In the genomic region with DNA sequence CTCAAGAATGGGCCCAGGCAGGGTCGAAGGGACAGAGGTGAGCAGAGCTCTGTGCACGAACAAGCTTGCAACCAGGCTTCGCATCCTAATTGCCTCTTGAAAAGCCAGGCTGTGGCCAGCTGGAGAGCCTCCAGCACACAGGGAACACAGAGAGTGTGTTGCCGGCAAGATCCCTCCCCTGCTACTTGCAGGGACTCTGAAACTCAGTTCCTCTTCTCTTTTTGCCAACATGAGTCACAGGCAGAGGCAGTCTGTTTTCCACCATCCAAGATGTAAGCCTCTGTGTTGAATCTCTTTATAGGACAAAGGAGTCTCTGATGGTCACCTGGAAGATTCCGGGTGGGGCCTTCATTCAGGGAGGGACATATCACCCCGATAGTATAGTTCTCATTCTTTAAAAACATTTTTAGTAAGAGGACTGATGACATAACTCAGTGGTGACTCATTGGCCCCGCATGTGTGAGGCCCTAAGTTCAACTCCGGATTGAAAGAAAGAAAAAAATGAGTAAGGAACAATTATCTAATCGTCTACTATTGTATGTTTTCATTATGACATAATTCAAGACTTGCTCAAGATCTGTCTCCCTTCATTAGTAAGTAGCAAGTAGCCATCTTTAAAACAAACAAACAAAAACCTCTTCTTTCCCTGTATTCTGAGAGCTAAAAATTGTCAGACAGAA, we compare ENCODE assay signal across 10 mouse cellular contexts. TPM values are rescaled to one million over a fixed set of nuclear protein-coding genes. Genes with fewer than 3 reads are reported as not detected.
DNase-seq lines count a peak whose midpoint lies in the region; ATAC-seq and TF ChIP-seq lines count a peak whose summit lies in the region.
"Had no signal": no experiment of that assay in that cellular context is flagged by ENCODE, and none has a peak within 500 bp of the region (broad histone marks: within the 10 kb centered on the region; RNA-seq: fewer than 3 reads in every experiment).

No protein-coding gene starts in this region.

- H3K36me3 ChIP-seq in forebrain, postnatal 0 days (ENCODE audit: insufficient read depth) = no peaks in the 10 kb centered on the region
- no peaks in the 10 kb centered on the region for H3K36me3 ChIP-seq in hindbrain, embryonic 16.5 days (ENCODE audit: control insufficient read depth, insufficient read depth, low read length)
- H3K36me3 ChIP-seq: liver, embryonic 15.5 days had no signal

- peak overlapping the region; percentile 32 for H3K4me2 ChIP-seq in forebrain, postnatal 0 days (ENCODE audit: low read depth)
- H3K4me2 ChIP-seq in hindbrain, embryonic 16.5 days (ENCODE audit: low read length) = peak overlapping the region; percentile 38
- H3K4me2 ChIP-seq: liver, embryonic 15.5 days had no signal

- peak; percentile 92 for ATAC-seq in forebrain, postnatal 0 days
- peak; percentile 90 for ATAC-seq in hindbrain, embryonic 16.5 days
- peak; percentile 76 for ATAC-seq in megakaryocyte progenitor cell, adult 5-6 weeks (replicated peaks; ENCODE audit: poor library complexity)

- no peak for TF ChIP-seq CTCF in forebrain, postnatal 0 days (IDR thresholded peaks at IDR 0.05; ENCODE audit: low read depth)

- no peaks in the 10 kb centered on the region for H3K27me3 ChIP-seq in forebrain, postnatal 0 days (ENCODE audit: insufficient read depth, low read length)
- H3K27me3 ChIP-seq in hindbrain, embryonic 16.5 days (replicated peaks; ENCODE audit: control insufficient read depth, insufficient read depth, low read length) = no peaks in the 10 kb centered on the region
- H3K27me3 ChIP-seq: liver, embryonic 15.5 days had no signal

- H3K4me3 ChIP-seq in forebrain, postnatal 0 days (ENCODE audit: low read depth, low read length) = 0 out of 2 replicates have a peak overlapping the region, but pooled peaks have one; percentile 3
- H3K4me3 ChIP-seq in hindbrain, embryonic 16.5 days (ENCODE audit: low read length) = no peak overlapping the region
- H3K4me3 ChIP-seq: erythroblast, embryonic 14.5 days; liver, embryonic 15.5 days had no signal

- peak; percentile 41 for DNase-seq in embryo, embryonic 11 days
- DNase-seq in embryo, embryonic 10.5 days (ENCODE audit: low spot score) = no peak
- DNase-seq in ZHBTc4 (ENCODE audit: low read depth, low spot score) = peak; percentile 26
- peak; percentile 87 for DNase-seq in forebrain, postnatal 0 days
- DNase-seq in telencephalon, adult 2 months (ENCODE audit: low read depth, low spot score) = peak; percentile 28
- DNase-seq in thymus, postnatal 14 days = no peak

- WGBS in forebrain, postnatal 0 days = 37% methylated on average over 9 of the region's 9 CpGs
- WGBS in hindbrain, embryonic 16.5 days = 46% methylated on average over 9 of the region's 9 CpGs

- H3K9me3 ChIP-seq in forebrain, postnatal 0 days (ENCODE audit: low read length) = no peaks in the 10 kb centered on the region
- H3K9me3 ChIP-seq in hindbrain, embryonic 16.5 days (ENCODE audit: control insufficient read depth, low read length) = no peaks in the 10 kb centered on the region
- H3K9me3 ChIP-seq: liver, embryonic 15.5 days had no signal

- no peak overlapping the region for H3K9ac ChIP-seq in forebrain, postnatal 0 days
- H3K9ac ChIP-seq in hindbrain, embryonic 16.5 days (ENCODE audit: low read depth, low read length) = peak overlapping the region; percentile 48
- H3K9ac ChIP-seq: liver, embryonic 15.5 days had no signal

- H3K4me1 ChIP-seq in forebrain, postnatal 0 days (ENCODE audit: insufficient read depth) = no peaks in the 10 kb centered on the region
- H3K4me1 ChIP-seq in hindbrain, embryonic 16.5 days (ENCODE audit: control insufficient read depth, insufficient read depth, low read depth, low read length) = peaks cover 10% of the 10 kb centered on the region
- H3K4me1 ChIP-seq: liver, embryonic 15.5 days had no signal

- peak overlapping the region; percentile 63 for H3K27ac ChIP-seq in forebrain, postnatal 0 days (ENCODE audit: low read depth, low read length)
- H3K27ac ChIP-seq in hindbrain, embryonic 16.5 days (ENCODE audit: low read depth, low read length) = peak overlapping the region; percentile 65
- H3K27ac ChIP-seq: liver, embryonic 15.5 days had no signal

RNA-seq across cellular contexts. Expression of gene Il20rb, which starts 46.3 kb away (rescaled TPM):
- 0.92 and 1.1 TPM in 2 replicates for total RNA-seq in forebrain, postnatal 0 days (2014; rRNA removed)
- polyA plus RNA-seq in forebrain, postnatal 0 days (2015; fragmentation: Nextera tagmentation; extraction: Ambion mirVana) = 0.77 and 1.4 TPM in 2 replicates
- polyA plus RNA-seq in hindbrain, embryonic 16.5 days (2015; fragmentation: Nextera tagmentation; extraction: Ambion mirVana) = 0.66 and 1.1 TPM in 2 replicates
- 0.94 and 1.1 TPM in 2 replicates for total RNA-seq in megakaryocyte progenitor cell, adult 5-6 weeks (2015)
- 1.7 TPM in 2 replicates for total RNA-seq in megakaryocyte progenitor cell, adult 5-6 weeks (2017)

Comparison
In these comparisons a context has a peak if more than half of its experiments do, and no peak if none do; other contexts are left out.
1. DNase-seq: peak in embryo, embryonic 11 days (single experiment), ZHBTc4 (single experiment), forebrain, postnatal 0 days (single experiment) and telencephalon, adult 2 months (single experiment); none in embryo, embryonic 10.5 days (single experiment) and thymus, postnatal 14 days (single experiment).
2. Peak in every context shown above with its lines, with median percentiles within 50 percentile points of each other: ATAC-seq.